Mouse (Mus musculus): ENCODE results near the gene Cxcl2.

Gene Cxcl2

DNA sequence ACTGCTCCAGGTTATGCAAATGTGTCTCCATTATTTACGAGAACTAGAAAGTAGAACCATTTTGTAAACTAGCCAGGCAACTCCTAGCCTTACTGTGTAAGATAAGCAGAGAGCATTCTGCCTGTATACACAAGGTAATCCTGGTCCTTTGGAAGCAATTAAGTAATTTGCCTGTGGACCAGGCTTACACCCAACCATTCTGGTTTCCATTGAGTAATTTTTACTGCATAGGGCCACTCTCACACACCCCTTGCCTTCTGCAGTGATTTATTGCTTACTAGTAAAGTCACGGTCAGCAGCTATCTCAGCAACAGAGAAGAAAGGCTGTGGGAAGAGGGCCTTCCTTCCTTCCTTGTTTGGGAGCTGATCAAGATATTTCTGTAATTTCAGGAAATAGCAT, 33.0 kb downstream of the Cxcl2 start:
- H3K4me1 ChIP-seq (replicated peaks; ENCODE audit: low read depth, low read length), result no peaks in the 10 kb centered on the region; the same call in 1 of the 2 replicates

DNA sequence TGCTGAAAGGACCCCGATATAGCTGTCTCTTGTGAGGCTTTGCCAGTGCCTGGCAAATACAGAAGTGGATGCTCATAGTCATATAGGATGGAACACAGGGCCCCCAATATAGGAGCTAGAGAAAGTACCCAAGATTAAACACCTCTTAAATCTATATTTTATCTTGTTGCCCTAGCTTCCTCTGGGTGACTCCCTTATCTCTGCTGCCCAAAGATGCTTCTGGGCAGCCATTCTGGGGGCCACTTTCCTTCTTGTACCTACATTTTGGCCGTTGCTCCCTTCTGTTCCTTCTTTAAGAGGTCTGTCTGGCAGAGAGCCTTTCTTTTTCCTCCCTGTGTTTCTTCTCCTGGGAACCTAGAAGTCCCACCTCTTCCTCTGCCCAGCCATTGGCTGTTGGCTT, 41.8 kb downstream of the Cxcl2 start:
- H3K9me3 ChIP-seq (ENCODE audit: low read length), result no peaks in the 10 kb centered on the region
- H3K27me3 ChIP-seq (ENCODE audit: insufficient read depth, low read length), result no peaks in the 10 kb centered on the region
- H3K4me3 ChIP-seq (replicated peaks; ENCODE audit: low read length), result no peak overlapping the region
- TF ChIP-seq NANOG (IDR thresholded peaks at IDR 0.05; ENCODE audit: borderline replicate concordance, low read length) (no peak), CTCF (conservative IDR thresholded peaks at IDR 0.05; ENCODE audit: low read length) (no peak), POU5F1 (IDR thresholded peaks at IDR 0.05; ENCODE audit: borderline replicate concordance, low read length) (no peak)
- no peaks in the 10 kb centered on the region for H3K36me3 ChIP-seq (ENCODE audit: insufficient read depth, low read length)
- no peaks in the 10 kb centered on the region for H3K4me1 ChIP-seq (replicated peaks; ENCODE audit: low read depth, low read length)

More for the DNA sequence above, 33.0 kb downstream of the Cxcl2 start:
- TF ChIP-seq CTCF (conservative IDR thresholded peaks at IDR 0.05; ENCODE audit: low read length), result no peak
- TF ChIP-seq POU5F1 (IDR thresholded peaks at IDR 0.05; ENCODE audit: borderline replicate concordance, low read length), result no peak
- TF ChIP-seq NANOG (IDR thresholded peaks at IDR 0.05; ENCODE audit: borderline replicate concordance, low read length), result no peak
- H3K36me3 ChIP-seq (ENCODE audit: insufficient read depth, low read length), result no peaks in the 10 kb centered on the region
- H3K4me3 ChIP-seq (replicated peaks; ENCODE audit: low read length), result no peak overlapping the region
- H3K9me3 ChIP-seq (ENCODE audit: low read length), result no peaks in the 10 kb centered on the region
- peaks cover 9% of the 10 kb centered on the region for H3K27me3 ChIP-seq (ENCODE audit: insufficient read depth, low read length)

DNA sequence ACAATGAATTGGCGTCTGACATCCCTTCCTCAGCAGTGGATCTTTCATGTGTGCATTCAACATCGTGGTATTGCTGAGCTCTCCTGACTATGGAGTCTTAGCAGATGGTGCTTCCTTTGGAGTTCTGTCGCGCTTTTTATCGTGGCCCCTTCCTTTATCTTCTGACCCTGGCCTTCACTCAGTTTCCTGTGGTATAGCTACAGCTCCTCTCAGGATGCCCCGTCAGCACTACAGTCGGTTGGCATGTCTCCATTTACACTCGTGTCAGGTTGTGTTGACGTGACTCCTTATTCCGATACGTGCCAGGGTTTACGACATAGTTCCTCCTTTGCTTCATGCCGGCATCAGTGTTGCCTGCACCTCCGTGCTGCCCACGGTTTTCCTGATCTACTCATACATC, 45.8 kb downstream of the Cxcl2 start:
- H3K36me3 ChIP-seq (ENCODE audit: insufficient read depth, low read length), result no peaks in the 10 kb centered on the region
- H3K27me3 ChIP-seq (ENCODE audit: insufficient read depth, low read length), result no peaks in the 10 kb centered on the region
- no peak overlapping the region for H3K4me3 ChIP-seq (replicated peaks; ENCODE audit: low read length)
- no peaks in the 10 kb centered on the region for H3K9me3 ChIP-seq (ENCODE audit: low read length)
- H3K4me1 ChIP-seq (replicated peaks; ENCODE audit: low read depth, low read length), result no peaks in the 10 kb centered on the region
- TF ChIP-seq CTCF (conservative IDR thresholded peaks at IDR 0.05; ENCODE audit: low read length) (no peak), NANOG (IDR thresholded peaks at IDR 0.05; ENCODE audit: borderline replicate concordance, low read length) (no peak), POU5F1 (IDR thresholded peaks at IDR 0.05; ENCODE audit: borderline replicate concordance, low read length) (no peak)

GRCm38 (mm10) chr5:90951475-90951874, 47.8 kb downstream of the Cxcl2 start:
- H3K27me3 ChIP-seq (ENCODE audit: insufficient read depth, low read length), result no peaks in the 10 kb centered on the region
- no peak overlapping the region for H3K4me3 ChIP-seq (replicated peaks; ENCODE audit: low read length)
- H3K36me3 ChIP-seq (ENCODE audit: insufficient read depth, low read length), result no peaks in the 10 kb centered on the region
- H3K9me3 ChIP-seq (ENCODE audit: low read length), result no peaks in the 10 kb centered on the region
- no peak for TF ChIP-seq POU5F1 (IDR thresholded peaks at IDR 0.05; ENCODE audit: borderline replicate concordance, low read length)
- TF ChIP-seq NANOG (IDR thresholded peaks at IDR 0.05; ENCODE audit: borderline replicate concordance, low read length), result no peak
- peak; percentile 60 for TF ChIP-seq CTCF (conservative IDR thresholded peaks at IDR 0.05; ENCODE audit: low read length)
- H3K4me1 ChIP-seq (replicated peaks; ENCODE audit: low read depth, low read length), result no peaks in the 10 kb centered on the region

- no peaks in the 10 kb centered on the region for H3K36me3 ChIP-seq (ENCODE audit: insufficient read depth, low read length)
- H3K4me3 ChIP-seq (replicated peaks; ENCODE audit: low read length), result no peak overlapping the region
- no peaks in the 10 kb centered on the region for H3K4me1 ChIP-seq (replicated peaks; ENCODE audit: low read depth, low read length)
- no peaks in the 10 kb centered on the region for H3K27me3 ChIP-seq (ENCODE audit: insufficient read depth, low read length)
- TF ChIP-seq CTCF (conservative IDR thresholded peaks at IDR 0.05; ENCODE audit: low read length) (peak; percentile 20; the same call in 1 of the 2 replicates), POU5F1 (IDR thresholded peaks at IDR 0.05; ENCODE audit: borderline replicate concordance, low read length) (no peak), NANOG (IDR thresholded peaks at IDR 0.05; ENCODE audit: borderline replicate concordance, low read length) (no peak)
- no peaks in the 10 kb centered on the region for H3K9me3 ChIP-seq (ENCODE audit: low read length)
These were observed 49.2 kb downstream of the Cxcl2 start for GRCm38 (mm10) chr5:90952731-90953481.

Measured in E14TG2a.4 (cell line).